Mouse (Mus musculus): ENCODE measurements around the gene Gm3029. TPM values are rescaled to one million over a fixed set of nuclear protein-coding genes. Genes with fewer than 3 reads are reported as not detected.
"Not testable (repeated sequence)": the region's sequence is repeated elsewhere in the genome, so short reads cannot be mapped to it uniquely, and the experiment has no call there.

Gm3029 gene
- polyA plus RNA-seq (2014; fragmentation: Nextera tagmentation; extraction: Ambion mirVana), result not detected in 2 replicates

DNA sequence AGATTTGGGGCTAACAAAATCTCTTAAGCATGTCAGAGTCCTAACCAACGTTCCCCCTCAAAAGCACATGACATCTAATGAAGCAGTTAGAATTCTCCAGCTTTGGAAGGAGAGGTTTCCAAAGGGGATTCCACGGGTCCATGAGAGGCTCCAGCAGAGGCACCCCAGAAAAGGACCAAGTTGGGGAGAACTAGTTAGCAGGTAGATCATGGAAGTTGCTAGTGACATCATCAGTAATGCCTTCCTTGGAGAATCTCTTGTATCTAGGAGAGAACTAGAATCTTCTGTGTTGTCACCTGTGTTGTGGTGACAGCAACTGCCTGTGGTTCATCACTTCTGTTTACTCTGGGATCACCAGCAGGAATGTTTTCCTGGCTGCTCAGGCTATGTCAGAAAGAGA lies at the start of gene Gm3029:
TSS of gene Gm3029 (plus strand) at position 301 of the 400 bp plus-strand sequence.
- H3K27ac ChIP-seq; H3K4me1 ChIP-seq (replicated peaks; ENCODE audit: control insufficient read depth, insufficient read depth, low read length); DNase-seq (ENCODE audit: low spot score); H3K27me3 ChIP-seq (ENCODE audit: control insufficient read depth, insufficient read depth, low read length); H3K36me3 ChIP-seq (replicated peaks; ENCODE audit: control insufficient read depth, insufficient read depth); H3K9me3 ChIP-seq (ENCODE audit: control insufficient read depth, low read length); H3K9ac ChIP-seq; H3K4me2 ChIP-seq (replicated peaks); ATAC-seq (ENCODE audit: low FRiP score); H3K4me3 ChIP-seq (replicated peaks; ENCODE audit: low read length): not testable (repeated sequence)
- WGBS, result no CpG with 5 or more reads among the region's 2 CpGs

DNA sequence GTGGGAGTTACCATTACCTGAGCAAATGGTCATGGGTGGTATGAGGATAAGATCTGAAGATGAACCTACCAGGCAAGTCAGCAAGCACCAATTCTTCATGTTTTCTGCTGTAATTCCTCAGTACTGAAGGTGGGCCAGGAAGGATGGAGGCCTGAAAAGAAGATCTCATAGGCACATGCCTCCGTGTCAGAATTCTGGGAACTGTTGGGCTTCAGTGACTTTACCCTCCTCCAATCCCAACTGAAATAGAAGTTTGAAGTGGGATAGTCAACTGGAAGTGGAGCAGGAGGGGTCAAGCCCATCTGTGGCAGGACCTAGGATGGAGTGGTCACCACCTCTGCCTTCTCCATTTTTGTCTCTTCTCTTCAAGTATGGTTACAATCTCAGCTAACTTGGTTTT lies 47.7 kb upstream of the Gm3029 start, which contains the start of gene Gm2916:
TSS of gene Gm2916 (plus strand) at position 301 of the 400 bp plus-strand sequence.
- not testable (repeated sequence) for ATAC-seq (ENCODE audit: low FRiP score); H3K27me3 ChIP-seq (ENCODE audit: control insufficient read depth, insufficient read depth, low read length); DNase-seq (ENCODE audit: low spot score); H3K36me3 ChIP-seq (replicated peaks; ENCODE audit: control insufficient read depth, insufficient read depth); H3K9ac ChIP-seq; H3K27ac ChIP-seq; H3K4me3 ChIP-seq (replicated peaks; ENCODE audit: low read length); H3K4me2 ChIP-seq (replicated peaks); H3K9me3 ChIP-seq (ENCODE audit: control insufficient read depth, low read length); H3K4me1 ChIP-seq (replicated peaks; ENCODE audit: control insufficient read depth, insufficient read depth, low read length)
- no CpG with 5 or more reads among the region's 1 CpGs for WGBS

DNA sequence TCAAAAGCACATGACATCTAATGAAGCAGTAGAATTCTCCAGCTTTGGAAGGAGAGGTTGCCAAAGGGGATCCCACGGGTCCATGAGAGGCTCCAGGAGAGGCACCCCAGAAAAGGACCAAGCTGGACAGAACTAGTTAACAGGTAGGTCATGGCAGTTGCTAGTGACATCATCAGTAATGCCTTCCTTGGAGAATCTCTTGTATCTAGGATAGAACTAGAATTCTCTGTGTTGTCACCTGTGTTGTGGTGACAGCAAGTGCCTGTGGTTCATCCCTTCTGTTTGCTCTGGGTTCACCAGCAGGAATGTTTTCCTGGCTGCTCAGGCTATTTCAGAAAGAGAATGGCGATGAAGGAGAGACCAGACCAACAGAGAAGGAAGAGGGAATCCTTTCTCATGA lies 31.7 kb downstream of the Gm3029 start, which contains the start of gene Gm3095:
TSS of gene Gm3095 (plus strand) at position 301 of the 400 bp plus-strand sequence.
- H3K4me2 ChIP-seq (replicated peaks); DNase-seq (ENCODE audit: low spot score); H3K9me3 ChIP-seq (ENCODE audit: control insufficient read depth, low read length); H3K27me3 ChIP-seq (ENCODE audit: control insufficient read depth, insufficient read depth, low read length); H3K27ac ChIP-seq; H3K9ac ChIP-seq; H3K4me3 ChIP-seq (replicated peaks; ENCODE audit: low read length); H3K36me3 ChIP-seq (replicated peaks; ENCODE audit: control insufficient read depth, insufficient read depth); H3K4me1 ChIP-seq (replicated peaks; ENCODE audit: control insufficient read depth, insufficient read depth, low read length); ATAC-seq (ENCODE audit: low FRiP score): not testable (repeated sequence)
- WGBS, result no CpG with 5 or more reads among the region's 2 CpGs

Other genes with a start within 250 kb of the Gm3029 start
- 0.27 TPM in 1 of 2 replicates, not detected in the other for gene Gm3043, start 243.0 kb upstream of the Gm3029 start, polyA plus RNA-seq (2014; fragmentation: Nextera tagmentation; extraction: Ambion mirVana)
- gene Gm3002, start 121.7 kb upstream of the Gm3029 start, polyA plus RNA-seq (2014; fragmentation: Nextera tagmentation; extraction: Ambion mirVana), result 4.8 and 5.3 TPM in 2 replicates
- gene Gm3033, start 85.5 kb upstream of the Gm3029 start, polyA plus RNA-seq (2014; fragmentation: Nextera tagmentation; extraction: Ambion mirVana), result not detected in 2 replicates
- 0.23 TPM in 1 of 2 replicates, not detected in the other for gene Gm2916, start 47.6 kb upstream of the Gm3029 start, polyA plus RNA-seq (2014; fragmentation: Nextera tagmentation; extraction: Ambion mirVana)
- 2.2 TPM in 2 replicates for gene Gm3095, start 31.8 kb downstream of the Gm3029 start, polyA plus RNA-seq (2014; fragmentation: Nextera tagmentation; extraction: Ambion mirVana)
- not detected in 2 replicates for gene Gm3099, start 66.6 kb downstream of the Gm3029 start, polyA plus RNA-seq (2014; fragmentation: Nextera tagmentation; extraction: Ambion mirVana)
- 4.1 and 4.7 TPM in 2 replicates for gene Gm5796, start 92.2 kb downstream of the Gm3029 start, polyA plus RNA-seq (2014; fragmentation: Nextera tagmentation; extraction: Ambion mirVana)
- gene Gm3115, start 152.4 kb downstream of the Gm3029 start, polyA plus RNA-seq (2014; fragmentation: Nextera tagmentation; extraction: Ambion mirVana), result not detected in 2 replicates
- gene Gm8108, start 178.8 kb downstream of the Gm3029 start, polyA plus RNA-seq (2014; fragmentation: Nextera tagmentation; extraction: Ambion mirVana), result 5.2 and 6.4 TPM in 2 replicates
- not detected in 2 replicates for gene Gm3127, start 233.3 kb downstream of the Gm3029 start, polyA plus RNA-seq (2014; fragmentation: Nextera tagmentation; extraction: Ambion mirVana)

Data from hindbrain, embryonic 14.5 days (tissue).